Mouse (Mus musculus): ENCODE results near the gene Ifna7. TPM values are rescaled to one million over a fixed set of nuclear protein-coding genes. Genes with fewer than 3 reads are reported as not detected.

Ifna7 gene
- not detected in 2 replicates for polyA plus RNA-seq (2012; rRNA removed; ENCODE audit: low replicate concordance)

GRCm38 (mm10) chr4:88815928-88816327 is at the start of gene Ifna7:
Ifna7 (plus strand) TSS chr4:88816228.

GRCm38 (mm10) chr4:88773534-88773933 is 42.5 kb upstream of the Ifna7 start, which contains the start of gene Gm13290:
Gm13290 (plus strand) TSS chr4:88773834.

GRCm38 (mm10) chr4:88776622-88777021 is 39.4 kb upstream of the Ifna7 start, which contains the start of gene Gm13289:
Gm13289 (plus strand) TSS chr4:88776922.

DNA sequence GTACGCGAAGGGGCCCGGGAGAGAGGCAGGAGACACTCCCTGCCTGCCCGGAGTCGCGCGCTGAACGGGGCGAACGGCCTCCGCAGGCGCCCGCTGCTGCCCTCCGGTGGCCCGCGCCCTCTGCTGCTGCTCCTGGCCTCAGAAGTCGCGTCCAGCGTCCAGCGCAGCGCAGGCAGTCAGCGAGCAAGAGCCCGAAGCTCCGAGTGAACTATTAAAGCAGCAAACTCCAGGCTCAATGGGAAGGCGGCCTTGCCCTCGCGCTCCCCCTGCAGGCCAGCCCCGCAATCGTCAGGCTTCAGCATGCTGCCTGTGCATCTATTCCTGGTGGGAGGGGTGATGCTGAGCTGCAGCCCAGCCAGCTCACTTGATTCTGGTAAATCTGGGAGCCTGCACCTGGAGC is 36.5 kb upstream of the Ifna7 start, which contains the start of gene Gm13272:
Gene Gm13272, plus strand, starts transcription at position 301 of the 400 bp plus-strand sequence.

DNA sequence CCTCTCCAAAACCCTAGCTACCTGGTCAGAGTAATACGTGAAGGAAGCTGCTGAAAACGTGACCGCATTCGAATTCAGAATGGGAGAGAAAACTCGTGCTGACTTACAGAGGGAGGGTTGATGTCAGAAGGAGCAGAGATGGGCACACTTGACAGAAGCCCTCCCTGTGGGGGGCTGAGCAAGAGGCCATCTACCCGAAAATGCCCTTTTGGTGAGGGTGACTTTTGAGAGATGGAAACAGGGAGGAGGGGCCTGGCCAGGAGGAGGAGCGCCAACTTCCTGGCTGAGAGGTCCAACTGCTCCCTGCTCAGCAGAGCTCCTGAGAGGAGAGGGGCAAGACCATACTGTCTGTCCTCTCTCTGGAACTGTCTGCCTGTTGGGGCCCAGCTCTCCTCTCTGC is 34.2 kb upstream of the Ifna7 start, which contains the start of gene Ifnz:
Gene Ifnz, plus strand, starts transcription at position 301 of the 400 bp plus-strand sequence.

DNA sequence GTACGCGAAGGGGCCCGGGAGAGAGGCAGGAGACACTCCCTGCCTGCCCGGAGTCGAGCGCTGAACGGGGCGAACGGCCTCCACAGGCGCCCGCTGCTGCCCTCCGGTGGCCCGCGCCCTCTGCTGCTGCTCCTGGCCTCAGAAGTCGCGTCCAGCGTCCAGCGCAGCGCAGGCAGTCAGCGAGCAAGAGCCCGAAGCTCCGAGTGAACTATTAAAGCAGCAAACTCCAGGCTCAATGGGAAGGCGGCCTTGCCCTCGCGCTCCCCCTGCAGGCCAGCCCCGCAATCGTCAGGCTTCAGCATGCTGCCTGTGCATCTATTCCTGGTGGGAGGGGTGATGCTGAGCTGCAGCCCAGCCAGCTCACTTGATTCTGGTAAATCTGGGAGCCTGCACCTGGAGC is 30.6 kb upstream of the Ifna7 start, which contains the start of gene Gm13276:
Gene Gm13276, plus strand, starts transcription at position 301 of the 400 bp plus-strand sequence.

GRCm38 (mm10) chr4:88788402-88788801 is 27.6 kb upstream of the Ifna7 start, which contains the start of gene Gm13277:
Gm13277 (plus strand) TSS chr4:88788632.

GRCm38 (mm10) chr4:88791250-88791649 is 24.8 kb upstream of the Ifna7 start, which contains the start of gene Gm13278:
Gm13278 (plus strand) TSS chr4:88791550.

DNA sequence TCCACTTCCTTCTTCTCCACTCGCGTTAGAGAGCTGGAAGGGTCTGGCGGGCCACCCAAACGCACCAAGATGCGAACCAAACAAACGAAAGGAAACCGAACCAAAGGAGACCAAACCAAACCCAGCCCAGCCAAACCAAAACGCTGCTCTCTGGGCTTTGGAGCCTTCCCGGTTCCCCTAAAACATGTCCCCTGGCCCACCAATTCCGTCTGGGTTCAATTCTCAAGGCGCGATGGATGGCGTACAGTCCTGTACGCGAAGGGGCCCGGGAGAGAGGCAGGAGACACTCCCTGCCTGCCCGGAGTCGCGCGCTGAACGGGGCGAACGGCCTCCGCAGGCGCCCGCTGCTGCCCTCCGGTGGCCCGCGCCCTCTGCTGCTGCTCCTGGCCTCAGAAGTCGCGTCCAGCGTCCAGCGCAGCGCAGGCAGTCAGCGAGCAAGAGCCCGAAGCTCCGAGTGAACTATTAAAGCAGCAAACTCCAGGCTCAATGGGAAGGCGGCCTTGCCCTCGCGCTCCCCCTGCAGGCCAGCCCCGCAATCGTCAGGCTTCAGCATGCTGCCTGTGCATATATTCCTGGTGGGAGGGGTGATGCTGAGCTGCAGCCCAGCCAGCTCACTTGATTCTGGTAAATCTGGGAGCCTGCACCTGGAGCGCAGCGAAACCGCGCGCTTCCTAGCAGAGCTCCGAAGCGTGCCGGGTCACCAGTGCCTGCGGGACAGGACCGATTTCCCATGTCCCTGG is 21.9 kb upstream of the Ifna7 start, which contains the start of gene Gm13275:
Gene Gm13275, plus strand, starts transcription at position 552 of the 740 bp plus-strand sequence.

GRCm38 (mm10) chr4:88797097-88797496 is 18.9 kb upstream of the Ifna7 start, which contains the start of gene Gm13279:
Gm13279 (plus strand) TSS chr4:88797397.

GRCm38 (mm10) chr4:88799365-88799764 is 16.7 kb upstream of the Ifna7 start, which contains the start of gene Gm13285:
Gm13285 (plus strand) TSS chr4:88799665.

GRCm38 (mm10) chr4:88802954-88803353 is 13.1 kb upstream of the Ifna7 start, which contains the start of gene Gm13287:
Gm13287 (plus strand) TSS chr4:88803254.

GRCm38 (mm10) chr4:88805231-88805630 is 10.8 kb upstream of the Ifna7 start, which contains the start of gene Gm13288:
Gm13288 (plus strand) TSS chr4:88805531.

DNA sequence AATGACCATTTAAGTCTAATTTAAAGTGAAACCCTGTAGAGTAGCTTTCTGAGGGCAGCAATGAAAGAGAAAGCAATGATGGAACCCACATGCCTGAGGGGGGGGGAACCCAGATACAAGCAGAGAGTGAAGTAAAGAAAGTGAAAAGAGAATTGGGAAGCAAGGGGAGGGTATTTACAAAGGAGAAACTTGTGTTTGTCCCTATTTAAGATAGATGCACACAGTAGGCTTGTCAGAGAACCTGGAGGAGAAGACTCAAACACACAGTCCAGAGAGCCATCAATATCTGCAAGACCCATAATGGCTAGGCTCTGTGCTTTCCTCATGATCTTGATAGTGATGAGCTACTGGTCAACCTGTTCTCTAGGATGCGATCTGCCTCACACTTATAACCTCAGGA is 3.6 kb downstream of the Ifna7 start, which contains the start of gene Ifna11:
Gene Ifna11, plus strand, starts transcription at position 301 of the 400 bp plus-strand sequence.

GRCm38 (mm10) chr4:88827116-88827515 is 11.1 kb downstream of the Ifna7 start, which contains the start of gene Ifna6:
Ifna6 (plus strand) TSS chr4:88827416.

DNA sequence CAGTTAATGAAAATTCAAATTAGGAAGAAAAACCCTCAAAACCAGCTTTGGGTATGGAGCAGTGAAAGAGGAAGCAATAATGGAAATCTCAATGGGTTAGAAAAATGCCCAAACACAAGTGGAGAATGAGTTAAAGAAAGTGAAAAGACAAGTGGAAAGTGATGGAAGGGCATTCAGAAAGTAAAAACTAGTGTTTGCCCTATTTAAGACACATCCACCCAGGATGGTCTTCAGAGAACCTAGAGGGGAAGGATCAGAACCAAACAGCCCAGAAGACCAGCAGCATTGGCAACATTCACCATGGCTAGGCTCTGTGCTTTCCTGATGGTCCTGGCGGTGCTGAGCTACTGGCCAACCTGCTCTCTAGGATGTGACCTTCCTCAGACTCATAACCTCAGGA is 19.2 kb downstream of the Ifna7 start, which contains the start of gene Ifna5:
Gene Ifna5, plus strand, starts transcription at position 301 of the 400 bp plus-strand sequence.

GRCm38 (mm10) chr4:88841438-88841911 is 25.4 kb downstream of the Ifna7 start, which contains the start of gene Ifna4:
Ifna4 (plus strand) TSS chr4:88841861.

GRCm38 (mm10) chr4:88849698-88850097 is 33.7 kb downstream of the Ifna7 start, which contains the start of gene Ifna1:
Ifna1 (plus strand) TSS chr4:88850087.

Other genes with a start within 250 kb of the Ifna7 start
- not detected in 2 replicates for gene Ifna14, start 244.4 kb upstream of the Ifna7 start, polyA plus RNA-seq (2012; rRNA removed; ENCODE audit: low replicate concordance)
- not detected in 2 replicates for gene Ifna9, start 223.8 kb upstream of the Ifna7 start, polyA plus RNA-seq (2012; rRNA removed; ENCODE audit: low replicate concordance)
- gene Ifna12, start 212.9 kb upstream of the Ifna7 start, polyA plus RNA-seq (2012; rRNA removed; ENCODE audit: low replicate concordance) = not detected in 2 replicates
- not detected in 2 replicates for gene C87499, start 181.8 kb upstream of the Ifna7 start, polyA plus RNA-seq (2012; rRNA removed; ENCODE audit: low replicate concordance)
- gene Ifna13, start 171.8 kb upstream of the Ifna7 start, polyA plus RNA-seq (2012; rRNA removed; ENCODE audit: low replicate concordance) = not detected in 2 replicates
- not detected in 2 replicates for gene Ifna16, start 139.3 kb upstream of the Ifna7 start, polyA plus RNA-seq (2012; rRNA removed; ENCODE audit: low replicate concordance)
- gene Ifna2, start 132.3 kb upstream of the Ifna7 start, polyA plus RNA-seq (2012; rRNA removed; ENCODE audit: low replicate concordance) = not detected in 2 replicates
- not detected in 2 replicates for gene Ifnab, start 124.9 kb upstream of the Ifna7 start, polyA plus RNA-seq (2012; rRNA removed; ENCODE audit: low replicate concordance)
- 0.23 and 0.35 TPM in 2 replicates for gene Gm26566, start 94.4 kb upstream of the Ifna7 start, polyA plus RNA-seq (2012; rRNA removed; ENCODE audit: low replicate concordance)
- gene Klhl9, start 93.8 kb upstream of the Ifna7 start, polyA plus RNA-seq (2012; rRNA removed; ENCODE audit: low replicate concordance) = 16.0 and 29.7 TPM in 2 replicates
- gene Gm13271, start 61.4 kb upstream of the Ifna7 start, polyA plus RNA-seq (2012; rRNA removed; ENCODE audit: low replicate concordance) = not detected in 2 replicates
- gene Gm13283, start 56.1 kb upstream of the Ifna7 start, polyA plus RNA-seq (2012; rRNA removed; ENCODE audit: low replicate concordance) = not detected in 2 replicates
- not detected in 2 replicates for gene Gm13290, start 42.4 kb upstream of the Ifna7 start, polyA plus RNA-seq (2012; rRNA removed; ENCODE audit: low replicate concordance)
- gene Gm13289, start 39.3 kb upstream of the Ifna7 start, polyA plus RNA-seq (2012; rRNA removed; ENCODE audit: low replicate concordance) = not detected in 2 replicates
- not detected in 2 replicates for gene Gm13272, start 36.4 kb upstream of the Ifna7 start, polyA plus RNA-seq (2012; rRNA removed; ENCODE audit: low replicate concordance)
- 0.08 TPM in 1 of 2 replicates, not detected in the other for gene Ifnz, start 34.1 kb upstream of the Ifna7 start, polyA plus RNA-seq (2012; rRNA removed; ENCODE audit: low replicate concordance)
- not detected in 2 replicates for gene Gm13276, start 30.5 kb upstream of the Ifna7 start, polyA plus RNA-seq (2012; rRNA removed; ENCODE audit: low replicate concordance)
- not detected in 2 replicates for gene Gm13277, start 27.6 kb upstream of the Ifna7 start, polyA plus RNA-seq (2012; rRNA removed; ENCODE audit: low replicate concordance)
- gene Gm13278, start 24.7 kb upstream of the Ifna7 start, polyA plus RNA-seq (2012; rRNA removed; ENCODE audit: low replicate concordance) = not detected in 2 replicates
- not detected in 2 replicates for gene Gm13275, start 21.7 kb upstream of the Ifna7 start, polyA plus RNA-seq (2012; rRNA removed; ENCODE audit: low replicate concordance)
- gene Gm13279, start 18.8 kb upstream of the Ifna7 start, polyA plus RNA-seq (2012; rRNA removed; ENCODE audit: low replicate concordance) = not detected in 2 replicates
- gene Gm13285, start 16.6 kb upstream of the Ifna7 start, polyA plus RNA-seq (2012; rRNA removed; ENCODE audit: low replicate concordance) = not detected in 2 replicates
- gene Gm13287, start 13.0 kb upstream of the Ifna7 start, polyA plus RNA-seq (2012; rRNA removed; ENCODE audit: low replicate concordance) = not detected in 2 replicates
- gene Gm13288, start 10.7 kb upstream of the Ifna7 start, polyA plus RNA-seq (2012; rRNA removed; ENCODE audit: low replicate concordance) = not detected in 2 replicates
- not detected in 2 replicates for gene Ifna11, start 3.7 kb downstream of the Ifna7 start, polyA plus RNA-seq (2012; rRNA removed; ENCODE audit: low replicate concordance)
- gene Ifna6, start 11.2 kb downstream of the Ifna7 start, polyA plus RNA-seq (2012; rRNA removed; ENCODE audit: low replicate concordance) = not detected in 2 replicates
- gene Ifna5, start 19.3 kb downstream of the Ifna7 start, polyA plus RNA-seq (2012; rRNA removed; ENCODE audit: low replicate concordance) = not detected in 2 replicates
- gene Ifna4, start 25.6 kb downstream of the Ifna7 start, polyA plus RNA-seq (2012; rRNA removed; ENCODE audit: low replicate concordance) = not detected in 2 replicates
- gene Ifna1, start 33.9 kb downstream of the Ifna7 start, polyA plus RNA-seq (2012; rRNA removed; ENCODE audit: low replicate concordance) = not detected in 2 replicates
- 0.80 TPM in 1 of 2 replicates, not detected in the other for gene Ifne, start 64.0 kb downstream of the Ifna7 start, polyA plus RNA-seq (2012; rRNA removed; ENCODE audit: low replicate concordance)

Measured in subcutaneous adipose tissue, adult 2 months (tissue).